ENCODE assay signal across 8 mouse cellular contexts in genomic region chr13:94058642-94059222, GRCm38 (mm10). TPM values are rescaled to one million over a fixed set of nuclear protein-coding genes. Genes with fewer than 3 reads are reported as not detected.
DNase-seq lines count a peak whose midpoint lies in the region; ATAC-seq and TF ChIP-seq lines count a peak whose summit lies in the region.

No protein-coding gene starts in this region.

- no peaks in the 10 kb centered on the region for H3K9me3 ChIP-seq in limb, embryonic 11.5 days (ENCODE audit: control insufficient read depth, low read length)
- H3K9me3 ChIP-seq in neural tube, embryonic 15.5 days (replicated peaks), result no peaks in the 10 kb centered on the region

- peak overlapping the region; percentile 76 for H3K4me3 ChIP-seq in left cerebral cortex, adult 2 months
- H3K4me3 ChIP-seq in embryonic fibroblast, embryonic 13.5 days (ENCODE audit: insufficient read depth, low read length), result peak overlapping the region; percentile 68
- peak overlapping the region; percentile 90 for H3K4me3 ChIP-seq in limb, embryonic 11.5 days (ENCODE audit: low read depth, low read length)
- H3K4me3 ChIP-seq in neural tube, embryonic 15.5 days (replicated peaks), result peak overlapping the region; percentile 73

- peak overlapping the region; percentile 68 for H3K4me2 ChIP-seq in limb, embryonic 11.5 days (ENCODE audit: low read depth, severe bottlenecking)
- peak overlapping the region; percentile 100 for H3K4me2 ChIP-seq in neural tube, embryonic 15.5 days

- TF ChIP-seq CTCF in left cerebral cortex, adult 2 months (IDR thresholded peaks at IDR 0.05), result no peak
- no peak for TF ChIP-seq CTCF in embryonic fibroblast, embryonic 13.5 days (IDR thresholded peaks at IDR 0.05; ENCODE audit: borderline replicate concordance, insufficient read depth, low read length)

- no peak overlapping the region for H3K27ac ChIP-seq in left cerebral cortex, adult 2 months
- H3K27ac ChIP-seq in embryonic fibroblast, embryonic 13.5 days (ENCODE audit: insufficient read depth, low read length), result peak overlapping the region; percentile 16
- H3K27ac ChIP-seq in limb, embryonic 11.5 days (replicated peaks; ENCODE audit: low read depth, low read length), result peak overlapping the region; percentile 86; the same call in 1 of the 2 replicates
- no peak overlapping the region for H3K27ac ChIP-seq in neural tube, embryonic 15.5 days (replicated peaks)

- H3K36me3 ChIP-seq in limb, embryonic 11.5 days (ENCODE audit: control insufficient read depth, insufficient read depth, low read length), result no peaks in the 10 kb centered on the region
- no peaks in the 10 kb centered on the region for H3K36me3 ChIP-seq in neural tube, embryonic 15.5 days

- H3K9ac ChIP-seq in limb, embryonic 11.5 days (ENCODE audit: low read length), result peak overlapping the region; percentile 95
- peak overlapping the region; percentile 72; the same call in 1 of the 2 replicates for H3K9ac ChIP-seq in neural tube, embryonic 15.5 days (replicated peaks)

- 28% methylated on average over 6 of the region's 6 CpGs for WGBS in limb, embryonic 11.5 days
- WGBS in neural tube, embryonic 15.5 days, result 35% methylated on average over 6 of the region's 6 CpGs

- no peaks in the 10 kb centered on the region for H3K27me3 ChIP-seq in limb, embryonic 11.5 days (ENCODE audit: control insufficient read depth, insufficient read depth, low read length)
- H3K27me3 ChIP-seq in neural tube, embryonic 15.5 days (replicated peaks), result peaks cover 58% of the 10 kb centered on the region

- DNase-seq in left cerebral cortex, adult 2 months (ENCODE audit: extremely low spot score in 1 of 2, low spot score in 2 of 2), result no peak
- no peak for DNase-seq in left cerebral cortex, postnatal 10 days (ENCODE audit: extremely low spot score in 1 of 2, low spot score in 2 of 2)
- DNase-seq in limb, embryonic 11.5 days (ENCODE audit: low spot score), result no peak
- no peak for DNase-seq in spleen, postnatal 10 days (ENCODE audit: low spot score in 2 of 2)
- DNase-seq in adrenal gland, postnatal 4 days (ENCODE audit: low spot score in 2 of 2), result no peak
- no peak for DNase-seq in frontal cortex, postnatal 10 days (ENCODE audit: low spot score in 2 of 2)

- H3K4me1 ChIP-seq in embryonic fibroblast, embryonic 13.5 days (ENCODE audit: control insufficient read depth, insufficient read depth, low read length), result peaks cover 6% of the 10 kb centered on the region
- H3K4me1 ChIP-seq in limb, embryonic 11.5 days (ENCODE audit: control insufficient read depth, insufficient read depth, low read length), result peaks cover 26% of the 10 kb centered on the region
- H3K4me1 ChIP-seq in neural tube, embryonic 15.5 days, result peaks cover 31% of the 10 kb centered on the region

- intact Hi-C loops in left cerebral cortex, adult 2 months (cut with DNase I), result no loop called here
- intact Hi-C loops in left cerebral cortex, postnatal 10 days (cut with DNase I), result loop anchor here (5.0 to 10.0 kb wide), 3 partner anchors 74 to 276 kb away; no protein-coding TSS in a partner anchor

- ATAC-seq in limb, embryonic 11.5 days (ENCODE audit: insufficient number of reproducible peaks, low FRiP score, low TSS enrichment, low read depth), result no peak
- ATAC-seq in neural tube, embryonic 15.5 days (ENCODE audit: low FRiP score), result no peak

- TF ChIP-seq POLR2A in embryonic fibroblast, embryonic 13.5 days (IDR thresholded peaks at IDR 0.05; ENCODE audit: low read depth, low read length), result no peak

RNA-seq across cellular contexts. Expression of gene Lhfpl2, which starts 1.1 kb away (rescaled TPM):
- total RNA-seq in left cerebral cortex, adult 2 months (2021), result 10 to 100 TPM; 12.5 to 15.9 TPM
- 10 to 100 TPM; 21.2 to 30.3 TPM for total RNA-seq in left cerebral cortex, postnatal 10 days (2021)
- 40.6 and 60.3 TPM in 2 replicates for polyA plus RNA-seq in embryonic fibroblast, embryonic 13.5 days (2011; ENCODE audit: insufficient read length, low read depth, missing spikeins)
- 37.4 and 40.8 TPM in 2 replicates for polyA plus RNA-seq in limb, embryonic 11.5 days (2014; fragmentation: Nextera tagmentation; extraction: Ambion mirVana)
- polyA plus RNA-seq in neural tube, embryonic 15.5 days (2015; fragmentation: Nextera tagmentation; extraction: Ambion mirVana), result 18.2 and 19.4 TPM in 2 replicates
- total RNA-seq in adrenal gland, postnatal 4 days (2021), result 10 to 100 TPM; 59.1 to 60.8 TPM

Comparison
In these comparisons a context has a peak if more than half of its experiments do, and no peak if none do; other contexts are left out.
1. H3K27ac ChIP-seq: peak in embryonic fibroblast, embryonic 13.5 days (single experiment) and limb, embryonic 11.5 days (single experiment); none in left cerebral cortex, adult 2 months (single experiment) and neural tube, embryonic 15.5 days (single experiment).
2. Peak in every context shown above with its lines, with median percentiles within 50 percentile points of each other: H3K4me3 ChIP-seq.